Mouse (Mus musculus) cortical plate, adult 2 months (tissue): ENCODE results near the gene Nceh1. TPM values are rescaled to one million over a fixed set of nuclear protein-coding genes. Genes with fewer than 3 reads are reported as not detected.

Experiments used
- H3K27ac ChIP-seq: fragments of 200-500 bp; 2 replicates; pipeline ENCODE4 v1.5.1; 2012; ENCODE audit warnings: low read length, control low read depth, inconsistent platforms; ENCODE audit not compliant: insufficient read depth
- H3K4me1 ChIP-seq: fragments of 200-500 bp; 2 replicates; pipeline ENCODE4 v1.6.1; 2011; ENCODE audit warnings: low read length; ENCODE audit not compliant: control insufficient read depth, insufficient read depth
- H3K4me3 ChIP-seq: fragments of 200-500 bp; 2 replicates; pipeline ENCODE4 v1.5.1; 2011; ENCODE audit warnings: mild to moderate bottlenecking, low read length, control low read depth; ENCODE audit not compliant: insufficient read depth
- CTCF ChIP-seq: fragments of 200-500 bp; IDR thresholded peaks from 2 replicates; pipeline ENCODE4 v1.5.1; 2011; ENCODE audit warnings: mild to moderate bottlenecking, control low read depth, low read length; ENCODE audit not compliant: insufficient read depth; ENCODE audit errors: extremely low read depth
- POLR2A ChIP-seq: fragments of 200-500 bp; IDR thresholded peaks from 2 replicates; pipeline ENCODE4 v1.6.1; 2011; ENCODE audit warnings: mild to moderate bottlenecking, low read length, control low read depth; ENCODE audit not compliant: insufficient read depth; ENCODE audit errors: extremely low read depth
- polyA plus RNA-seq: library from polyadenylated mRNA; depleted of rRNA; stranded (reverse); fragments of >200 nt; gene quantifications from 2 replicates; pipeline ENCODE4 v1.2.3, GENCODE M21; 2012

The Nceh1 gene
- polyA plus RNA-seq, 1 experiment: 62.1 TPM

- Histone ChIP-seq H3K4me1 (no peaks in the 10 kb centered on the region), H3K27ac (no peak overlapping the region), H3K4me3 (no peak overlapping the region)
- TF ChIP-seq CTCF: no peak
- TF ChIP-seq POLR2A: no peak
Observed at GRCm38 (mm10) chr3:27156594-27156949, 26.2 kb upstream of the Nceh1 start.

GRCm38 (mm10) chr3:27158910-27159309 is 23.9 kb upstream of the Nceh1 start:
- Histone ChIP-seq H3K4me3 (no peak overlapping the region), H3K27ac (no peak overlapping the region), H3K4me1 (no peaks in the 10 kb centered on the region)
- TF ChIP-seq CTCF: no peak
- no peak for TF ChIP-seq POLR2A

GRCm38 (mm10) chr3:27161645-27162409 is 20.9 kb upstream of the Nceh1 start:
- no peak overlapping the region for H3K27ac ChIP-seq
- no peaks in the 10 kb centered on the region for H3K4me1 ChIP-seq

GRCm38 (mm10) chr3:27162410-27162804 is 20.4 kb upstream of the Nceh1 start:
- no peaks in the 10 kb centered on the region for H3K4me1 ChIP-seq
- no peak overlapping the region for H3K27ac ChIP-seq
- no peak overlapping the region for H3K4me3 ChIP-seq
- TF ChIP-seq CTCF: no peak
- no peak for TF ChIP-seq POLR2A

More at GRCm38 (mm10) chr3:27161645-27162409, 20.9 kb upstream of the Nceh1 start:
- TF ChIP-seq POLR2A: no peak
- no peak for TF ChIP-seq CTCF
- H3K4me3 ChIP-seq: no peak overlapping the region

- Histone ChIP-seq H3K27ac (no peak overlapping the region), H3K4me3 (no peak overlapping the region), H3K4me1 (no peaks in the 10 kb centered on the region)
- TF ChIP-seq POLR2A (no peak), CTCF (no peak)
Observed at GRCm38 (mm10) chr3:27165481-27166065, 17.2 kb upstream of the Nceh1 start.

- TF ChIP-seq CTCF (no peak), POLR2A (no peak)
- no peaks in the 10 kb centered on the region for H3K4me1 ChIP-seq
Observed at GRCm38 (mm10) chr3:27170257-27170656, 12.5 kb upstream of the Nceh1 start.

GRCm38 (mm10) chr3:27179711-27180110 is 3.1 kb upstream of the Nceh1 start:
- Histone ChIP-seq H3K4me1 (peaks cover 4% of the 10 kb centered on the region), H3K4me3 (no peak overlapping the region), H3K27ac (no peak overlapping the region)
- TF ChIP-seq CTCF (no peak), POLR2A (no peak)

More at GRCm38 (mm10) chr3:27170257-27170656, 12.5 kb upstream of the Nceh1 start:
- no peak overlapping the region for H3K4me3 ChIP-seq
- H3K27ac ChIP-seq: no peak overlapping the region

GRCm38 (mm10) chr3:27183601-27184175 is 923 bp downstream of the Nceh1 start:
- H3K27ac ChIP-seq: peak overlapping the region; percentile 9
- H3K4me1 ChIP-seq: peaks cover 7% of the 10 kb centered on the region
- H3K4me3 ChIP-seq: peak overlapping the region; percentile 83
- 0 out of 2 replicates have a peak, but pooled peaks have one; percentile 29 for TF ChIP-seq POLR2A
- no peak for TF ChIP-seq CTCF

GRCm38 (mm10) chr3:27188386-27188785 is 5.6 kb downstream of the Nceh1 start:
- Histone ChIP-seq H3K27ac (no peak overlapping the region), H3K4me1 (peaks cover 13% of the 10 kb centered on the region), H3K4me3 (no peak overlapping the region)
- TF ChIP-seq CTCF: no peak
- no peak for TF ChIP-seq POLR2A
